Mouse (Mus musculus) brain, embryonic 14.5 days (tissue): ENCODE results near the gene Tmem266.

Source experiments
- CTCF ChIP-seq: fragments of 200-500 bp; IDR thresholded peaks from 2 replicates; pipeline ENCODE4 v1.5.1; 2012; ENCODE audit warnings: inconsistent platforms, mild to moderate bottlenecking, moderate library complexity, borderline replicate concordance; ENCODE audit not compliant: insufficient read depth, insufficient read length; ENCODE audit errors: extremely low read depth
- POLR2A ChIP-seq: fragments of 200-500 bp; IDR thresholded peaks from 2 replicates; pipeline ENCODE4 v1.6.1; 2012; ENCODE audit warnings: mild to moderate bottlenecking, inconsistent platforms, borderline replicate concordance; ENCODE audit not compliant: poor library complexity, insufficient read depth, insufficient read length, severe bottlenecking; ENCODE audit errors: extremely low read depth

DNA sequence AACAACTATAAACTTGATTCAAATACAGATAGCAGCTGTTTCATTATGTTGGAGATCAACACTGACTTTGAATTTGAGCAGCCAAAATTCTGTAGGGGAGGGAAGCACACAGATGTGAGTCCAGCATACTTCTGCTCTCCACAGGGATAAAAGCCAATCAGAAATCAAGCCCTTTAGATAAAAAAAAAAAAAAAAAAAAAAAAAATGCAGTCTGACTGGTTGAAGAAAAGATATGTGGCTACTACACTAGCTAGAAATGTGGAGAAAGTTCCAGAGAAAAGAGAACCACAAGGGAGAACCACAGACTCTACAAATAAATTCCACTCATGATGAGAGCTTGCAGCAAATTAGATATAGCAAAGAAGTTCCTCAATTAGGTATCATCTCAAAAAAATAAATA is 152.0 kb downstream of the Tmem266 start:
- no peak for TF ChIP-seq CTCF
- TF ChIP-seq POLR2A = no peak
